Mouse (Mus musculus): Measurements from ENCODE around the gene E130114P18Rik. TPM values are rescaled to one million over a fixed set of nuclear protein-coding genes. Genes with fewer than 3 reads are reported as not detected.

The E130114P18Rik gene
- polyA plus RNA-seq, 1 experiment, result 19.7 TPM

GRCm38 (mm10) chr4:97804638-97805037, 26.8 kb upstream of the E130114P18Rik start:
- TF ChIP-seq CTCF (IDR thresholded peaks at IDR 0.05; ENCODE audit: borderline replicate concordance, extremely low read depth, insufficient read depth, insufficient read length), result no peak
- DNase-seq (ENCODE audit: low read depth), result no peak

DNA sequence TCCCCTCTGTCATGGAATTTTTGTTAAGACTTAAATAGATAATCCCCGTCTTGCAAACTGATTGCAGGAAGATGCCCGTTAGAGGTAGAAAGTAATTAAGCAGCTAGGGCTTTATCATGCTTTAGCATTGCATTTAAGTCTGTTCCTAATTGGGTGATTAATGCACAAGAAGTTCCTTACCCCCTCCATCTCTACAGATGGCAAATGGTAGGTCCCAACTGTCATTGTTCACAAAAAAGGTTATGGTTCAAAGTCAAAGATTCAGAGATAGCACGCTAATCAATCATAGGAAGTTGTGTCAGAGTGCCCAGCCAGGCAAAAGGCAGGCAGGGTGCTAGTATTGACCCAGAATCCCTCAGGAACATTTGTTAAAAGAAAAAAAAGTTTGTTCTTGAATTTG, 25.9 kb upstream of the E130114P18Rik start:
- DNase-seq (ENCODE audit: low read depth), result no peak
- TF ChIP-seq POLR2A (IDR thresholded peaks at IDR 0.05; ENCODE audit: borderline replicate concordance, extremely low read depth, insufficient read depth, insufficient read length, poor library complexity, severe bottlenecking), result no peak
- TF ChIP-seq CTCF (IDR thresholded peaks at IDR 0.05; ENCODE audit: borderline replicate concordance, extremely low read depth, insufficient read depth, insufficient read length), result no peak

GRCm38 (mm10) chr4:97796505-97796904, 18.6 kb upstream of the E130114P18Rik start:
- no peak for TF ChIP-seq CTCF (IDR thresholded peaks at IDR 0.05; ENCODE audit: borderline replicate concordance, extremely low read depth, insufficient read depth, insufficient read length)
- TF ChIP-seq POLR2A (IDR thresholded peaks at IDR 0.05; ENCODE audit: borderline replicate concordance, extremely low read depth, insufficient read depth, insufficient read length, poor library complexity, severe bottlenecking), result no peak
- DNase-seq (ENCODE audit: low read depth), result no peak

GRCm38 (mm10) chr4:97795957-97796356, 18.1 kb upstream of the E130114P18Rik start:
- no peak for TF ChIP-seq POLR2A (IDR thresholded peaks at IDR 0.05; ENCODE audit: borderline replicate concordance, extremely low read depth, insufficient read depth, insufficient read length, poor library complexity, severe bottlenecking)
- no peak for TF ChIP-seq CTCF (IDR thresholded peaks at IDR 0.05; ENCODE audit: borderline replicate concordance, extremely low read depth, insufficient read depth, insufficient read length)
- DNase-seq (ENCODE audit: low read depth), result no peak

DNA sequence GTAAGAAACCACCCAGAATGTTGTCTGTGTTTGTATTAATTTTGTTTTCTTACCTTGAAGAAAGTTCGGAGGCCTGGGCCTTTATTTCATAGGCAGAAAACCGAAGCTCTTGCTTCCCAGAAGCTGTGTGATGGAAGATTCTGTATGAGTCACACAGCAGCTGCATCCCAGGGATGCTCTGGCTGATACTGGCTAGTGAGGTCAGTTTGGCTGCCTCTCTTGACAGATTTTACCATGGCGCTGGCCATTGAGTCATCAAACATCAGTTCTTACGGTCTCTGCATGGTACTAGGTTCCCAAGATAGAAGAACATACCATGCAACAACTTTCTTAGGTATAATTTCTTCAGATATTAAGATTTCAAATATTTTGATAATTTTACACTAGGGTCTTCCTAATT, 17.0 kb upstream of the E130114P18Rik start:
- TF ChIP-seq CTCF (IDR thresholded peaks at IDR 0.05; ENCODE audit: borderline replicate concordance, extremely low read depth, insufficient read depth, insufficient read length) (no peak), POLR2A (IDR thresholded peaks at IDR 0.05; ENCODE audit: borderline replicate concordance, extremely low read depth, insufficient read depth, insufficient read length, poor library complexity, severe bottlenecking) (no peak)
- DNase-seq (ENCODE audit: low read depth), result no peak

DNA sequence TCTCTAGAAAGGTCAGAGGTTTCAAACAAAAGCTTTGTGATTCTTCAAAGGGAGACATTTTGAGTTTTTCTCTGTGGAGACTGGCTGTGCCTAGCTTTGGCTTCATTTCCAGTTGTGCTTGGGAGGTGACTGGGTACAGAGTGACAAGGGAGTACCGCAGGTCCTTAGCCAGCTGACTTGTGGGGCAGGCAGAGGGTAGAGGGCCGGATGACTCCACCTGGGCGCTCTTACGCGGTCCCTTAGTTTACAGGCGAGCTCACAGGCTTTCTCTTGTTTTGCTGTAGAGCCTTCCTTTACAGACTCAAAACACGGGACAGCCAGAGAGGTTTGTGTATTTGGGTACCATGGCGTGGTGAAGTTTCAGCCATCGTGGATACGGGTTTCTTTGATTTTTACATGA, 16.1 kb upstream of the E130114P18Rik start:
- TF ChIP-seq POLR2A (IDR thresholded peaks at IDR 0.05; ENCODE audit: borderline replicate concordance, extremely low read depth, insufficient read depth, insufficient read length, poor library complexity, severe bottlenecking) (no peak), CTCF (IDR thresholded peaks at IDR 0.05; ENCODE audit: borderline replicate concordance, extremely low read depth, insufficient read depth, insufficient read length) (no peak)
- no peak for DNase-seq (ENCODE audit: low read depth)

DNA sequence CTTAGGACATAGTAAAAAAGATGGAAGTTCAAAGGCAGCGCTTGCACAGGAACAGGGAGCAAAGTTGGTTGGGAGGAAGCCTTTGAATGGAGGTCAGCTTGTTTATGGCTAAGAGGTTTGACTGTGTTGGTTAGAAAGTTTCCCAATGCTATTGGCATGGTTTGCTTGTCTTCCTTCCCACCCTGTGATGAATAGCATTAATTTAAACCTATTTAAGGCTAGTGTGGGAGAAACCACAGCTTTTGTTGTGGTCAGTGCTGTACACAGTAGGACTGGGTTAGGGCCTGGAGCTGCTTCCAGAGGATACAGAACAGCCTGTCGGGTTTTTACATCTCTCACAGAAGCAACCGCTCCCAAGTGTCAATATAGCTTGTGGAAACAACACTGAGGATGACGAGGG, 10.7 kb upstream of the E130114P18Rik start:
- peak; percentile 55 for DNase-seq (ENCODE audit: low read depth)
- TF ChIP-seq CTCF (IDR thresholded peaks at IDR 0.05; ENCODE audit: borderline replicate concordance, extremely low read depth, insufficient read depth, insufficient read length), result no peak
- no peak for TF ChIP-seq POLR2A (IDR thresholded peaks at IDR 0.05; ENCODE audit: borderline replicate concordance, extremely low read depth, insufficient read depth, insufficient read length, poor library complexity, severe bottlenecking)

DNA sequence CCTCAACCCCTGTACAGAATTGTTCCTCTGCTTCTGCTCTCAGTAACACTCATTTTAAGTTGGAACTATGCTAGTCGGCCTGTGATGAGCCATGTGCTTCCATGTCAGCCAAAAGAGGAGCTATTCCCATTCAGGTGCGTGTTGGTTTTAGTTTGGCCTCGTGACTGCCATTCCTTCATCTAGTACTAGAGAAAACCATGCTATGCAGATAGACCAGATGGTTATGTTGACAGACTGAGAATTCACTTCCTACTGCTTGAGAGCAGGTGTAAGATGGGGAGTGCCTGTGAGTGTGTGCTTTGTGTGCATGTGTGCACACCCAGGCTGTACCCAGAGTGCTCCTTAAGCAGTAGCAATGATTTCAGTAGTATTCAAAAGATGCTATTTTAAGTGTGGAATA, 9.6 kb upstream of the E130114P18Rik start:
- DNase-seq (ENCODE audit: low read depth), result peak; percentile 80
- TF ChIP-seq POLR2A (IDR thresholded peaks at IDR 0.05; ENCODE audit: borderline replicate concordance, extremely low read depth, insufficient read depth, insufficient read length, poor library complexity, severe bottlenecking), result no peak
- no peak for TF ChIP-seq CTCF (IDR thresholded peaks at IDR 0.05; ENCODE audit: borderline replicate concordance, extremely low read depth, insufficient read depth, insufficient read length)

- no peak for TF ChIP-seq POLR2A (IDR thresholded peaks at IDR 0.05; ENCODE audit: borderline replicate concordance, extremely low read depth, insufficient read depth, insufficient read length, poor library complexity, severe bottlenecking)
- DNase-seq (ENCODE audit: low read depth), result no peak
These were observed 8.7 kb upstream of the E130114P18Rik start for GRCm38 (mm10) chr4:97786571-97786970.

- peak; percentile 74 for DNase-seq (ENCODE audit: low read depth)
- TF ChIP-seq POLR2A (IDR thresholded peaks at IDR 0.05; ENCODE audit: borderline replicate concordance, extremely low read depth, insufficient read depth, insufficient read length, poor library complexity, severe bottlenecking), result no peak
- TF ChIP-seq CTCF (IDR thresholded peaks at IDR 0.05; ENCODE audit: borderline replicate concordance, extremely low read depth, insufficient read depth, insufficient read length), result no peak
These were observed 7.8 kb upstream of the E130114P18Rik start for GRCm38 (mm10) chr4:97785547-97786271.

- TF ChIP-seq POLR2A (IDR thresholded peaks at IDR 0.05; ENCODE audit: borderline replicate concordance, extremely low read depth, insufficient read depth, insufficient read length, poor library complexity, severe bottlenecking) (no peak), CTCF (IDR thresholded peaks at IDR 0.05; ENCODE audit: borderline replicate concordance, extremely low read depth, insufficient read depth, insufficient read length) (no peak)
- no peak for DNase-seq (ENCODE audit: low read depth)
These were observed 6.4 kb upstream of the E130114P18Rik start for GRCm38 (mm10) chr4:97784236-97784635.

DNA sequence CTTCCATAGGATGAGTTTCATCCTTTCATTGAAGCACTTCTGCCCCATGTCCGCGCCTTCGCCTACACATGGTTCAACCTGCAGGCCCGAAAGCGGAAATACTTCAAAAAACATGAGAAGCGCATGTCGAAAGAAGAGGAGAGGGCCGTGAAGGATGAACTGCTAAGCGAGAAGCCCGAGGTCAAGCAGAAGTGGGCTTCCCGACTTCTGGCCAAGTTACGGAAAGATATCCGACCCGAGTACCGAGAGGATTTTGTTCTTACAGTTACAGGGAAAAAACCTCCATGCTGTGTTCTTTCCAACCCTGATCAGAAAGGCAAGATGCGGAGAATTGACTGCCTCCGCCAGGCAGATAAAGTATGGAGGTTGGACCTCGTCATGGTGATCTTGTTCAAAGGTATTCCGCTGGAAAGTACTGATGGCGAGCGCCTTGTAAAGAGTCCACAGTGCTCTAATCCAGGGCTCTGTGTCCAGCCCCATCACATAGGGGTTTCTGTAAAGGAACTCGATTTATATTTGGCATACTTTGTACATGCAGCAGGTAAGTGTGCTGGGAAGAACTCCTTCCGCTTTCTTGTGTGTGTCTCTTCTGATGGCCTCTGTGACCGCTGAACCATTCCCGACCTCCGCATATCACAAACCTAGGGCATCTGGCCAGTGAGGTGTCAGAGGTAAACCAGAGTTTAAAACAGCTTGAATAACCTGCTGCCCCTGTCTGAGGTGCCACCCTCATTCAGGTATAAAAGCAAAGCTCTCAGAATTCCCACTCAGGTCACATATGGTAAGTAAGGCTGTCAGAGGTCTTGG, 5.4 kb upstream of the E130114P18Rik start:
- DNase-seq (ENCODE audit: low read depth), result no peak

More for the DNA sequence above, 5.4 kb upstream of the E130114P18Rik start:
- TF ChIP-seq POLR2A (IDR thresholded peaks at IDR 0.05; ENCODE audit: borderline replicate concordance, extremely low read depth, insufficient read depth, insufficient read length, poor library complexity, severe bottlenecking), result no peak
- TF ChIP-seq CTCF (IDR thresholded peaks at IDR 0.05; ENCODE audit: borderline replicate concordance, extremely low read depth, insufficient read depth, insufficient read length), result no peak
